Mouse (Mus musculus) ES-CJ7 (cell line): ENCODE measurements around the gene Gm4981.
"Not testable (repeated sequence)": the region's sequence is repeated elsewhere in the genome, so short reads cannot be mapped to it uniquely, and the experiment has no call there.

ENCODE experiments used
- DNase-seq: peaks from one replicate; pipeline ENCODE4 v3.0.0; 2011; ENCODE audit warnings: low read depth, low spot score

Gm4981 gene

DNA sequence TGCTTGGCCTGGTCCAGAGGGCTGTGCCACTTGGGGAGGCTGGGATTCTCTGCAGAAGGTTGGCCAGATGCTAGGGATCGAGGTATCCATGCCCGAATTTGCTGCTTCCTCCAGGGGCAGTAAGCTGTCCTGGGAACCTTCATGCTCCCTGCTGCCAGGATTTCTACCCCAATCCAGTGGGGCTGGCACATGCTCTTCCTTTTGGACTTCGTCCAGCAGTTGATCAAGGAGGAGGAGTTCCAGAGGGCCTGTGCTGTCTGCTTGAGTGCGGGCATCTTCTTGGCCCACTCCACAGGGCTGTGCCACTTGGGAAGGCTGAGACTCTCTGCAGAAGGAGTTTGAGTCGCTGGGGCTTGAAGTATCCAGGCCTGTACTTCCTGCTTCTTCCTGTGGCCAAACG lies 13.3 kb downstream of the Gm4981 start:
- not testable (repeated sequence) for DNase-seq

DNA sequence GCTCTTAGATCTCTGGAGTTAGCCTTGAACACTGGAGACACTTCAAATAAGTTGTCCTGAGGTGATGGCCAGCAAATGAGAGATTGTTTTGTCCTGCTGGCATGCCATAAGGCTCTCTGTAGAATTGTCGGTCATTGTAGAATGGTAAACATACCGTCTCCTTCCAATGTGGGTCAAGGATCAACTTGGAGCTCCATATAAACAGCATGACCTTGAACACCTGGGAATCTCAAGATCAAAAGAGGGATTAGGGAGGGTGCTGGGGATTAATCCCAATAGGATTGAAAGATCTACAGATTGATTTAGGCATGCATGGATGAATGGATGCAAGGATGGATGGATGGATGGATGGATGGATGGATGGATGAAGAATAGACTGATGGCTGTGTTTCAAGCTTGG lies 14.9 kb downstream of the Gm4981 start:
- DNase-seq = not testable (repeated sequence)

DNA sequence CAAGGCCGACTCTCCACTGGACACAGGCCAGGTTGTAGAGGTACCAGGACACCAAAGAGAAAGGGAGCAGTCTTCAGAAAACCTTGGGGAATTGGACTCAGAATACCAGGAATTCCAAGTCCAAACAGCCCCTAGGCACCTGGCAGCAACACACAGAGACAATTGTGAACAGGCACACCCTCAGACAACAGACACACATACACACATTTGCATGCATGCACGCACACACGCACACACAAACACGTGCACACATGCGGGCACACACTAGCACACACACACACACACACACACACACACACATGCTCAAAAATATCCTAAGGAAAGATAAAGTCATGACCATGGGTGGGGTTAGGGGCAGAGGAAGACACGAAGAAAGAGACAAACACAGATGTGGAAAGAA lies 15.8 kb downstream of the Gm4981 start:
- peak; percentile 42 for DNase-seq

GRCm38 (mm10) chr10:58217366-58217765 lies 19.1 kb downstream of the Gm4981 start:
- DNase-seq = no peak

- DNase-seq = no peak
These were observed 21.1 kb downstream of the Gm4981 start for GRCm38 (mm10) chr10:58215353-58215752.

DNA sequence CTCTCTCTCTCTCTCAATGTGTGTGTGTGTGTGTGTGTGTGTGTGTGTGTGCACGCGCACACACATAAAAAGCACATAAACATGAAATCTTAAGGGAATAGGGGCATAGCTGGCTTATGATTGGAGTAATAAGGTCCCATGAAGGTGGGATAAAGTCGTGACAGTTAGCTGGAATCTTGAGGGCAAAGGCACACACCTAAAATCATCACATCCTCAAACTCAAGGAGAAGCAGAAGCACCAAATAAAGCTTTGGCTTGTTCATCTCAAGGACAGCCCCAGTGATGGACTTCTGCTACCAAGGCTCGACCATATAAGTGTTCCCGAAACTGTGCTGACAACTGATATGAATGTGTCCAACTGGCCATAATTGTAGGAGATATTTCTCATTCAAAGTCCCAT lies 21.6 kb downstream of the Gm4981 start:
- no peak for DNase-seq

DNA sequence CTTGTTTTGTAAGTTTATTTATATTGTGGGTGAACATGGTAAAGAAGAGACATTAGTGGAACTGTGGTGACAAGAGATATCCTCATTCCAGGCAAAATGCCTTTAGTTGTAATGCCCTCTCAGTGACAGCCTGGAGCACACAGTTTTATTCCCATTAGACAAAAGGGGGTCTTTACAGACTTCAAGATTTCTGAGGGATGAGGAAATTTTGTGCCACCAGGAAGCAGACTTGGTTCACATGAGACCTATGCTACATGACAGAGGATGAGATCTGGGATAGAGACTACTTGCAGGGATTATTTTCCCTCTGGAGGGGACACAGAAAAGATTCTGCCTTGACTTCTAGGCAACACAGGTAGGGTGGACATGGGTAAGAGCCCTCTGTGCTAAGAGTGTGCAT lies 22.0 kb downstream of the Gm4981 start:
- no peak for DNase-seq

DNA sequence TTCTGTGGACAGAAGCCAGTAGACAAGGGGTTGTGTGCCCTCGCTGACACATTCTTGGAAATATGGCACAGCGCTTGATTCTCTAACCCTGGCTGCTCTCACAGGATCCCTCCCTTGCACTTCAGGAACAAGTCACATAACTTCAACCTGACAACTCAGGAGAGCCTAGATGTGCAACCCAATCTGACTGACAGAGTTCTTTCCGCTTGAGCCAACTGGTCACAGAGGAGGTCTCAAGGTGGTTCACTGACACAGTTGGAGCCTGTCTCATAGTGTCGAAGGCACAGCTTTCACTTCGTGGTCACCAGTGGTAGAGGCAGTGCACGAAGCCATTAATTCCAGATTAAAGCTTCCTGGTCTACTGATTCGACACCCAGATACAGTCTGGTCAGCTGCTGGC lies 24.3 kb downstream of the Gm4981 start:
- DNase-seq = no peak

DNA sequence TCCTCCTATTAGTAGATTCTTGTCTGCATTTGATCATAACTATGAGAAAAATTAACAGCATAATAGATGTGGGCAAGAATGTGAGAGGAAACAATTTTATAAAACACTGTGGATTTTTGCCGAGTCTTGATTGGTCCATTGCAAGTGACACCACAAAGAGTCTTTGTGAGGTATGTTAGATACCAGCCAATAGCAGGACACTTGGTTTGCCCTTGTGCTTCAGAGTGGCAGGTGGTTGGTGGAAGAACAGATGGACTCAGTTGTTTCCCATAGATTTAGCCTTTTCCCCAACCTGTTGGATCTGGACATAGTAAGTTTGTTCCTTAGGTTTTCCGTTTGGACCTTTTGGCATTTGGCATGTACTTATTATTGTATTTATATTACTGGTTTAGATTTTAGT lies 25.3 kb downstream of the Gm4981 start:
- DNase-seq = no peak

- DNase-seq = no peak
These were observed 26.0 kb downstream of the Gm4981 start for GRCm38 (mm10) chr10:58210514-58210913.

- no peak for DNase-seq
These were observed 26.6 kb downstream of the Gm4981 start for GRCm38 (mm10) chr10:58209710-58210467.

DNA sequence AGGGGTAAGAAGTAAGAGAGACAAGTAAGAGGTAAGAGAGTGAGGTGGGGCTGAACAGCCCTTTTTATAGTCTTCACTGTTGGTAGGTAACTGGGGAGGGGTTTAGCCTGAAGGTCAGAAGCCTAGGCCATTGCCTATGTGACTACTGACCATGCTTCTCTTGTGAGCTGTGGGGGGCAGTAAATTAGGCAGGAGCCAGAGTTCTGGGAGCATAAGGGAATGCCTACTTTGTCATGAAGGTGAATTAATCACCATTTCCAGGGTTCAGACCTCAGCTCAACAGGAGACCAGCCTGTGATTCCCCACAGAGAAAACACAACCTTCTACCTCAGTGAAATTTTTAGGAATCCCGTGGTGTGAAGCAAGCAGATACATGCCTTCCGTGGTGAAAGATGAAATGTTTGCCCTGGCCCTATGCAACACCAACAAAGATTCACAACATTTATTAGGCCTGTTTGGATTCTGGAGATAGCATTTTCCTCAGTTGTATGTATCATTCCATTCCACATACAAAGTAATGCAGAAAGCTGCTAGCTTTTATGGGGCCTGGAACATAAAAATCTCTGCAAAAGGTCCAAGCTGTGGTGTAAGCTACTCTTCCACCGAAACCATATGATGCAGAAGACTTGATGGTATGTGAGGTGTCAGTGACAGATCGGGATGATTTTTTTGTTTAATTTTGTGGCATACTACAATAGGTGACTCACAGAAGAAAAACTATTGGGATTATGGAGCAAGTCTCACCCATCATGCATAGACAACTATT lies 29.7 kb downstream of the Gm4981 start:
- no peak for DNase-seq

DNA sequence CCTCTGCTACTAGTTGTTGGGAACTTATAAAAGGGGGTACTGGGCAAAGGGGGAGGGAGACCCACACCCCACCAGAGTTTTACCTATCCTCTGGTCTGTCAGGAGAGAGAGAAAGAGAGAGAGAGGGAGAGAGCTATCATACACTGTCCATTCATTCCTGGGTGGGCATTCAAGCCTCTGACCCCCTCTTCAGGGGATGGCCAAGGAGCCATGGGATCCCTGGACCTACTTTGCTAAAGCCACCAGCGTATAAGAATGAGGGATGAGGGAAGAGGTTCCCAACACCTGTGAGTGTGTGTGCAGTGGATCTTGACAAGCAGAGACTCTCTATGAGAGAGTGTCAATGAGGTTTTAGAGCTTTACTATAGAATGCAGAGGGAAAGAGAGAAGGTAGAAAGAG lies 30.5 kb downstream of the Gm4981 start:
- DNase-seq = no peak
